Mouse (Mus musculus) embryonic facial prominence, embryonic 11.5 days (tissue): ENCODE measurements around the gene E130114P18Rik. TPM values are rescaled to one million over a fixed set of nuclear protein-coding genes. Genes with fewer than 3 reads are reported as not detected.

Source experiments
- ATAC-seq: fragments of 200-750 bp; cut with Nextera tagmentation; replicated peaks from 2 replicates; pipeline ENCODE4 v1.8.0; 2017; ENCODE audit warnings: low read depth; ENCODE audit not compliant: insufficient number of reproducible peaks, low FRiP score, low TSS enrichment
- DNase-seq: peaks from one replicate; pipeline ENCODE4 v3.0.0-alpha.2; 2015; ENCODE audit warnings: low spot score
- H3K27ac ChIP-seq: fragments of 300-500 bp; sonication (generic); replicated peaks from 2 replicates; pipeline ENCODE4 v1.5.1; 2014; ENCODE audit warnings: mild to moderate bottlenecking, low read depth, low read length, control low read depth
- H3K27me3 ChIP-seq: fragments of 300-500 bp; sonication (generic); 2 replicates; pipeline ENCODE4 v1.6.1; 2014; ENCODE audit warnings: mild to moderate bottlenecking, low read length, moderate library complexity, mixed read lengths; ENCODE audit not compliant: control insufficient read depth, insufficient read depth
- H3K36me3 ChIP-seq: fragments of 300-500 bp; sonication (generic); replicated peaks from 2 replicates; pipeline ENCODE4 v1.6.1; 2014; ENCODE audit warnings: low read depth, mild to moderate bottlenecking, low read length, moderate library complexity, mixed read lengths; ENCODE audit not compliant: control insufficient read depth, insufficient read depth
- H3K4me1 ChIP-seq: fragments of 300-500 bp; sonication (generic); 2 replicates; pipeline ENCODE4 v1.6.1; 2014; ENCODE audit warnings: low read length, mixed read lengths; ENCODE audit not compliant: control insufficient read depth, insufficient read depth
- H3K4me2 ChIP-seq: fragments of 300-500 bp; sonication (generic); 2 replicates; pipeline ENCODE4 v1.6.1; 2014; ENCODE audit warnings: low read depth, mild to moderate bottlenecking, control low read depth, low read length, moderate library complexity
- H3K4me3 ChIP-seq: fragments of 300-500 bp; sonication (generic); 2 replicates; pipeline ENCODE4 v1.5.1; 2014; ENCODE audit warnings: low read depth, low read length, control low read depth
- H3K9ac ChIP-seq: fragments of 300-500 bp; sonication (generic); replicated peaks from 2 replicates; pipeline ENCODE4 v1.6.1; 2014; ENCODE audit warnings: mild to moderate bottlenecking, control low read depth, low read length
- H3K9me3 ChIP-seq: fragments of 300-500 bp; sonication (generic); replicated peaks from 2 replicates; pipeline ENCODE4 v1.6.1; 2016; ENCODE audit warnings: mild to moderate bottlenecking, low read length, inconsistent platforms, mixed read lengths; ENCODE audit not compliant: control insufficient read depth
- WGBS: fragments of 180-500 bp; shearing (Covaris S2); extraction: QIAGEN DNeasy Blood & Tissue Kit; methylation state at CpG from one replicate; pipeline ENCODE4 v1.1.7; 2014; 5-methylcytosine and 5-hydroxymethylcytosine counted together
- polyA plus RNA-seq: library from polyadenylated mRNA; unstranded; fragments of >200 nt; fragmentation: Nextera tagmentation; extraction: Ambion mirVana; gene quantifications from 2 replicates; pipeline ENCODE4 v1.2.1, GENCODE M21; 2014

E130114P18Rik gene
- polyA plus RNA-seq, 1 experiment from 2014 or later = 9.5 TPM

- no peak overlapping the region for H3K4me2 ChIP-seq
- H3K9me3 ChIP-seq = no peaks in the 10 kb centered on the region
- ATAC-seq (no peak), DNase-seq (no peak)
- H3K27me3 ChIP-seq = no peaks in the 10 kb centered on the region
- 60% methylated on average over 2 of the region's 2 CpGs for WGBS
- no peak overlapping the region for H3K27ac ChIP-seq
- no peak overlapping the region for H3K4me3 ChIP-seq
- H3K9ac ChIP-seq = no peak overlapping the region
- no peaks in the 10 kb centered on the region for H3K4me1 ChIP-seq
- H3K36me3 ChIP-seq = no peaks in the 10 kb centered on the region
Measured at GRCm38 (mm10) chr4:97532072-97532471, 245.8 kb downstream of the E130114P18Rik start.

- H3K4me2 ChIP-seq = no peak overlapping the region
- ATAC-seq = no peak
- no peaks in the 10 kb centered on the region for H3K36me3 ChIP-seq
- H3K4me3 ChIP-seq = no peak overlapping the region
- H3K9me3 ChIP-seq = no peaks in the 10 kb centered on the region
- no peak overlapping the region for H3K27ac ChIP-seq
- no peak for DNase-seq
- H3K27me3 ChIP-seq = no peaks in the 10 kb centered on the region
- H3K4me1 ChIP-seq = no peaks in the 10 kb centered on the region
- no peak overlapping the region for H3K9ac ChIP-seq
- 83% methylated on average over 2 of the region's 2 CpGs for WGBS
Measured at GRCm38 (mm10) chr4:97528517-97528916, 249.4 kb downstream of the E130114P18Rik start.

Other genes with a start within 250 kb of the E130114P18Rik start
- 23.1 and 23.5 TPM in 2 replicates for gene Nfia, start 5.3 kb downstream of the E130114P18Rik start, polyA plus RNA-seq